30 mouse cellular contexts compared by ENCODE assay signal in the genomic region with DNA sequence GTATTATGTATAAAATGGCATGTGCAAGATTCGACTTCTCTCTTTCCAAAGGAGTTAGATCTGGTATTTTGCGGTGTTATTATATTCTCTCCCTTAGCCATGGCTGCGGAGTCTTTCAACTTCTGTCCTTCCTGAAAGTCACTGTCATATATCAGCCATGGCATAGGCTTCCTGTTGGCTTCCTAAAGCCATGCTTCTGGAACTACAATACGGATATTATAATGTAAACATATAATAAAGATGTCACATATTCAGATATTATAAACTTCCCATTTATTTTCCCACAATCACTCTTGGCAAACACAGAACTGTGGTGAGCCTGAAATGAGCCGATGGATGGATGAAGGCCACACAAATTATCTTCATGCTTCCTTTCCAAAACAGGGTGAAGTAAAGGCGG.
"Had no signal": no experiment of that assay in that cellular context is flagged by ENCODE, and none has a peak within 500 bp of the region (broad histone marks: within the 10 kb centered on the region; RNA-seq: fewer than 3 reads in every experiment).

No protein-coding gene starts in this region.

- H3K9ac ChIP-seq: limb, embryonic 12.5 days; limb, embryonic 13.5 days; limb, embryonic 15.5 days; liver, embryonic 12.5 days; liver, embryonic 13.5 days; liver, embryonic 14.5 days; liver, embryonic 15.5 days; liver, postnatal 0 days; lung, embryonic 15.5 days; midbrain, embryonic 12.5 days; midbrain, embryonic 13.5 days; midbrain, embryonic 15.5 days; neural tube, embryonic 12.5 days had no signal

- DNase-seq: left cerebral cortex, postnatal 4 days; liver; liver, embryonic 13.5 days; liver, postnatal 0 days; lung, adult 2 months; lung, postnatal 10 days; lung, postnatal 14 days; lung, postnatal 36 days; lung, postnatal 4 days; midbrain, embryonic 14.5 days had no signal

- H3K4me1 ChIP-seq: limb, embryonic 10.5 days; limb, embryonic 12.5 days; limb, embryonic 13.5 days; limb, embryonic 15.5 days; liver, embryonic 12.5 days; liver, embryonic 13.5 days; liver, embryonic 15.5 days; lung, embryonic 15.5 days; midbrain, embryonic 10.5 days; midbrain, embryonic 12.5 days; midbrain, embryonic 13.5 days; midbrain, embryonic 15.5 days; neural tube, embryonic 12.5 days had no signal

- H3K4me2 ChIP-seq: limb, embryonic 12.5 days; limb, embryonic 13.5 days; limb, embryonic 15.5 days; liver, embryonic 11.5 days; liver, embryonic 12.5 days; liver, embryonic 13.5 days; liver, embryonic 15.5 days; lung, embryonic 15.5 days; midbrain, embryonic 11.5 days; midbrain, embryonic 12.5 days; midbrain, embryonic 13.5 days; midbrain, embryonic 15.5 days; neural tube, embryonic 12.5 days had no signal

- H3K27me3 ChIP-seq: limb, embryonic 12.5 days; limb, embryonic 13.5 days; limb, embryonic 15.5 days; liver, embryonic 12.5 days; liver, embryonic 13.5 days; liver, embryonic 15.5 days; lung, embryonic 15.5 days; megakaryocyte, embryonic 14.5 days; midbrain, embryonic 12.5 days; midbrain, embryonic 13.5 days; midbrain, embryonic 15.5 days; neural tube, embryonic 12.5 days had no signal

- ATAC-seq: liver, embryonic 12.5 days; liver, postnatal 0 days; lung, postnatal 0 days; midbrain, embryonic 13.5 days; midbrain, embryonic 15.5 days; midbrain, embryonic 16.5 days had no signal

- H3K9me3 ChIP-seq: limb, embryonic 10.5 days; limb, embryonic 12.5 days; limb, embryonic 13.5 days; limb, embryonic 15.5 days; liver, embryonic 12.5 days; liver, embryonic 13.5 days; liver, embryonic 15.5 days; lung, embryonic 15.5 days; megakaryocyte, embryonic 14.5 days; midbrain, embryonic 10.5 days; midbrain, embryonic 12.5 days; midbrain, embryonic 13.5 days; midbrain, embryonic 15.5 days; neural tube, embryonic 12.5 days had no signal

- H3K27ac ChIP-seq: limb, embryonic 10.5 days; limb, embryonic 12.5 days; limb, embryonic 13.5 days; limb, embryonic 15.5 days; liver, embryonic 12.5 days; liver, embryonic 13.5 days; liver, embryonic 14.5 days; liver, embryonic 15.5 days; lung, embryonic 15.5 days; macrophage; midbrain, embryonic 10.5 days; midbrain, embryonic 12.5 days; midbrain, embryonic 13.5 days; midbrain, embryonic 15.5 days; neural tube, embryonic 12.5 days had no signal

- H3K4me3 ChIP-seq: limb, embryonic 10.5 days; limb, embryonic 12.5 days; limb, embryonic 13.5 days; limb, embryonic 15.5 days; liver, embryonic 12.5 days; liver, embryonic 13.5 days; liver, embryonic 15.5 days; lung, embryonic 15.5 days; megakaryocyte, embryonic 14.5 days; midbrain, embryonic 10.5 days; midbrain, embryonic 12.5 days; midbrain, embryonic 13.5 days; midbrain, embryonic 15.5 days; myocyte; neural tube, embryonic 12.5 days had no signal

- H3K36me3 ChIP-seq: limb, embryonic 10.5 days; limb, embryonic 12.5 days; limb, embryonic 13.5 days; limb, embryonic 15.5 days; liver, embryonic 12.5 days; liver, embryonic 13.5 days; liver, embryonic 15.5 days; lung, embryonic 15.5 days; midbrain, embryonic 10.5 days; midbrain, embryonic 12.5 days; midbrain, embryonic 13.5 days; midbrain, embryonic 15.5 days; neural tube, embryonic 12.5 days had no signal
